Mouse (Mus musculus): Measurements from ENCODE around the gene Gm37240. TPM values are rescaled to one million over a fixed set of nuclear protein-coding genes. Genes with fewer than 3 reads are reported as not detected.
"Not testable (repeated sequence)": the region's sequence is repeated elsewhere in the genome, so short reads cannot be mapped to it uniquely, and the experiment has no call there.

Gm37240 gene
- total RNA-seq, 4 experiments from 2014 or later = 1.8 to 2.0 TPM; not detected in 2

DNA sequence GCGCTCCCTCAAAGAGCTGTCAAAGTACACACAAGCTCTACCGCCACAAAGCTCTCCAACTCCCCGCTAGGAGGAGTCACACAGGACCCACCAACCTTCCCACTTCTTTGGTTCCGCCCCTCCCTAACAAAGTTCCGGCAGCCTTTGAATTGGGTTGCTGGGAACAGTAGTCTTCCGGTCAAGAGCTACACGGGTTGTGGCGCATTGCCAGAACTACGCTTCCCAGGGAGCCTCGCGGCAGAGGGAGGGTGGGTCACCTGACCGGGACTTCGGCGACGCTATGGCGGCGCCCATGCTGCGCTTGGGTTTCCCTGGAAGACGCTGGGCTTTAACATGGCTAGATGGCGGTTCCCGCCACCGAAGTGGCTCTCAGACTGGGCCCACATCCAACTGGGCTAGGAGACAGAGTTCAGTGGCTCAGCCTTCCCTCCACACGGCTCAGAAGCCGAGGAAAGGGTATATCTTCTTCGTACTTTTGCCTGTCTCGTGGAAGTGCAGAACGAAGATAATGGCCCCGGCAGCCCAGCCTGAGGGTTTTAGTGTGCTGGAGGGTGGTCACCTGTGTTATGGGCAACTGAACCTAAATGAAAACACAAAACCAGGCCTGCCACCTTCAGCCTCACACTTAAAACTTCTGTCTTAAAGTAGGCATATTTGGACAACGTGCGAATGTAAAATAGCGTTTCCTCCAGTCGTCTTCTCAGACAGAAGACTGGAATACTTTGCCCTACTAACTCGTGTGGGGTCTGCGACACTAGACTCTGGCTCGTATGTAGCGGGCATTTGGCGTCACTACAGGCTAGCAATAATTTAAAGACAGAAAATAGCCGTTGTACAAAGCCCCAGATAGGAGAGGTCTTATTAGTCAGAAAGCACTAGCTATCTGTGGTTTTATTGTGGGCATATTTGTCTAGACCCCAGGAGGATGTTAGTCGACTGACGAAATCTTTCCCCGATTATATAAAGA, 313.2 kb downstream of the Gm37240 start, which contains the start of gene Gatb:
Gatb (plus strand) TSS at position 256 of the 967 bp plus-strand sequence.
- peak; percentile 99 for DNase-seq (ENCODE audit: low spot score in 2 of 2)

DNA sequence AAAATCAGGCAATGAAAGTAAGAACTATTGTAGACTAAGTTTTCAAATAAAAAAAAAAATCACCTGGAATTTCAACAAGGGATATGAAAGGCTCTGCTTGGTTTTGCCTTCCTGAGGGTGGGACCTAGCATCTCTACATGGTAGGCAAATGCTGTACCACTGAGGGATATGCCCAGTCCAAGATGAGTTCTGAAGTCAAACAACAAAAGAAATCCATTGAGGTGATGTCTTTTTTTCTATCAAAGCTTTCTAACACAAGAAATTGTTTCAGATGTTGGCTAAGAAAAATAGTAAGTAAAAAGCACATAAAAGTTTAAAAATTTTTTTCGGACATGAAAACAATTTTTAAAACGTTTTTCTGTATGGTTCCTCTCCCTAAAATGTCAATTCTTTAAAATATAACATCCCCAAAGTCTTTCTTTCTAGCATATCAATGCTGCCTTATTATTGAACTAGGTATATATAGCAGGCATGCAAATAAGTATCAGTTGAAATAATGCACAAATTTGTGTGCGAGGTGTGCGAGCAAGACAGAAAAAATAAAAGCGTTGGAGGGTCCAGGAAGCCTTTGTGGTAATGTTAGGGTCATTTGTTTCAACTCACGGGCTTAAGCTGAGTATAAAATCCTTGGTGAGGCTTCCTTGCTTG, 314.0 kb downstream of the Gm37240 start:
- DNase-seq (ENCODE audit: low spot score in 2 of 2) = no peak

- not testable (repeated sequence) for DNase-seq (ENCODE audit: low spot score in 2 of 2)
Observed at GRCm38 (mm10) chr3:85572502-85572901, 314.8 kb downstream of the Gm37240 start.

- DNase-seq (ENCODE audit: low spot score in 2 of 2) = peak; percentile 69 to 71
Observed at GRCm38 (mm10) chr3:85571276-85571675, 316.0 kb downstream of the Gm37240 start.

- DNase-seq (ENCODE audit: low spot score in 2 of 2) = no peak
Observed at GRCm38 (mm10) chr3:85564603-85565002, 322.7 kb downstream of the Gm37240 start.

- DNase-seq (ENCODE audit: low spot score in 2 of 2) = peak; percentile 48 to 58
Observed at GRCm38 (mm10) chr3:85553731-85554277, 333.5 kb downstream of the Gm37240 start.

- DNase-seq (ENCODE audit: low spot score in 2 of 2) = peak in 1 of 2 experiments; percentile 13
Observed at GRCm38 (mm10) chr3:85551352-85551751, 336.0 kb downstream of the Gm37240 start.

GRCm38 (mm10) chr3:85550312-85550711, 337.0 kb downstream of the Gm37240 start:
- no peak for DNase-seq (ENCODE audit: low spot score in 2 of 2)

DNA sequence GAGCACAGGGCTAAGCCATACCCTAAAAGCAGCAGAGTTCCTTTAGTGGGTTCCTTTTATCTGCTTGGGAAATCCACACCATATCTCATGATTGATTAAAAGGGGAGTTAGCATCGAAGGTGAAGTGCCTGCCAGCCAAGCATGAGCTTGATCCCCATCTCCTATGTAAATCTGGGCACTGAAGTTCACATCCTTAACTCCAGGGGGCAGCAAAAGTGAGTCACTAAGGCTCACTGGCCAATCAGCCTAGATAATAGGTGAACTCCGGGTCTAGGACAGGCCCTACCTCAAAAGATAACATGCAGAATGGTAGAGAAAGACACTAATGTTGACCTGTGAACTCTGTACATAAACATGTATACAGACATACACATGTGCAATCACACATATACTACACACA, 343.7 kb downstream of the Gm37240 start:
- no peak for DNase-seq (ENCODE audit: low spot score in 2 of 2)

DNA sequence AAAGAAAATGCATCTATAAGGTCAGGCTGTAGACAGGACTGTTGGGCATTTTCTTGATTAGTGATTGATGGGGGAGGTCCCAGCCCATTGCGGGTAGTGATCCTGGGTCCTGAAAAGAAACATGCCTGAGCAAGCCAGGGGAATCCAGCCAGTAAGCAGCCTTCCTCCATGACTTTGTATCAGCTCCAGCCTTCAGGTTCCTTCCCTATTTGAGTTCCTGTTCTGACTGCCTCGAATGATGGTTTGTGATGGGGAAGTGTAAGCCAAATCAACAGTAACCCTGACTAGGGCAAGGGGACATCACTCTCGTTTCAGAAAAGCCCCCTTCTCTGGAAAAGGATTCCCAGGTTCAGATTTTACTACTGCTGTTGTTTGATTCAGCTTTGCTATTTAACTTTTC, 344.6 kb downstream of the Gm37240 start:
- DNase-seq (ENCODE audit: low spot score in 2 of 2) = no peak

- DNase-seq (ENCODE audit: low spot score in 2 of 2) = no peak
Observed at GRCm38 (mm10) chr3:85535621-85536520, 351.4 kb downstream of the Gm37240 start.

GRCm38 (mm10) chr3:85535042-85535441, 352.3 kb downstream of the Gm37240 start:
- no peak for DNase-seq (ENCODE audit: low spot score in 2 of 2)

- no peak for DNase-seq (ENCODE audit: low spot score in 2 of 2)
Observed at GRCm38 (mm10) chr3:85532376-85532775, 354.9 kb downstream of the Gm37240 start.

GRCm38 (mm10) chr3:85530601-85531161, 356.6 kb downstream of the Gm37240 start:
- DNase-seq (ENCODE audit: low spot score in 2 of 2) = peak; percentile 48 to 53

DNA sequence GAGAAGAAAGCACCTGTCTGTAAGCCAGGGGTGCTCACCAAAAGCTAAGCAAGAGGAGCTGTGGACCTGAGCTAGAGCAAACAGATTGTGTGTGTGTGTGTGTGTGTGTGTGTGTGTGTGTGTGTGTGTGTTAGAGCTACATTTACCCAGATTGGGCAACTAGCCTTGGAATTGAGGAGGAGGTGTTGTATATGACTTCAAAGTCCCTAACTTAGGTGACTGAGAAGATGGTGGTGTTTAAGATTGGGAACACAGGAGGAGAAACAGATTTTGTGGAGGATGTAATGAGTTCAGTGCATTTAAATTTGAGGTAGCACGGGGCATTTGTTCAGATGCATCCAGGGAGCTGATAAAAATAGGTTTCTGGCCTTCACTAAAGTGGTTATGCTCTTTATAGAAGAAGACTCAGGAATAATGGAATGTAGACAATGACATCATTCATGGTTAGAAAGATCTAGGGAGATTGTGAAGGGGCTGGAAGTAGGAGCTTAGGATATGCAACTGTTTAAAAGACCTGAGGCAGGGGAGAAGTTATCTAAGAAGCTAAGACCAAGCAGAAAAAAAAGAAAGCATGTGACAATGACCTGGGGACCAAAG, 365.9 kb downstream of the Gm37240 start:
- peak; percentile 38 to 55 for DNase-seq (ENCODE audit: low spot score in 2 of 2)

DNA sequence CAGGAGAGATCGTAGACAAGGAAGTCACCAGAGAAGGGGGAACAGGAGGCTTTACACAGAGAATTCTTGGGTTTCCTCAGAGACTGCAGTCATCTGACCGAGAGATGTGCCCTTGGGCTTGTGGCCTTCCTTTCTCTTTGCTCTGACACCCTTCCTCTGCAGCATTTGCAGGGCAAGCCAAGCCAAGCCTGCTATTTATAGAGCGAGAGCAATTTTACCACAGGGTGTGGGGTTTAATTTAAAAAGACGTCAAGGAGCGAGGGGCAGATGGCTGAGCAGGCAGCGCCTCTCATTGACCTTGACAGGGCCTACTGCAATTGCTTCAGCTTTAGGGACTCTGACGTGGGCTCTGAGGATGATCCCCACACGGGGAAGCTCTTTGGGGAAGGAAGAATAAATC, 368.6 kb downstream of the Gm37240 start:
- no peak for DNase-seq (ENCODE audit: low spot score in 2 of 2)

- DNase-seq (ENCODE audit: low spot score in 2 of 2) = no peak
Observed at GRCm38 (mm10) chr3:85518072-85518471, 369.2 kb downstream of the Gm37240 start.

DNA sequence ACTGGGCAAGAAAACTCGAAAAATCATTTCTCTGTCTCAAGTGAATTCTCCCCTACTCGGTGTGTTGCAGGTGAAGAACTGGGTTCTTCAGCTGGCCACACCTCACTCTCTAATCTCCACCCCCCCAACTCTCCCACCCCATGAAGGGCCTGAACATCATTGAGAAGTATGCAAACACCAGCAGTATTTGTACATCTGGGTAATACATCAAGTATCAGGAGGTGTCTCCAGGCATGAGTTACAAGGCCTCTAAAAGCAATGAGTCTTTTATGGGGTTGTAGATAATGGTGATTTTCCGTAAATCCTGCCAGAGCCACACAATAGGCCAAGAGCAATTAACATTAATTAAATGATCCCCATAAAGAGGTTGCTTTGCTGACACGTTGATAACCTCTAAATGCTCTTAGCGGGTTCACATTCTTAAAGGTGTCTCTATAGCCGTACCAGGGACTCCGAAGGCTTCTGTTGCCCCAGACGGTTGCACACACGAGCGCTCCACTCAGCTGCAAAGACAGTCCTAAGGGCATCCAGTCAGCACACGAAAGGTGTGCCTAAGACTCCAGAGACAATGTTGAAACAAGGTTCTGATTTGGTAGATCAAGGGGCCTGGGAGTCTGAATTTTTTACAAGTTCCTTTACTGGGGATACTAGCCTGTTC, 370.4 kb downstream of the Gm37240 start:
- no peak for DNase-seq (ENCODE audit: low spot score in 2 of 2)

DNA sequence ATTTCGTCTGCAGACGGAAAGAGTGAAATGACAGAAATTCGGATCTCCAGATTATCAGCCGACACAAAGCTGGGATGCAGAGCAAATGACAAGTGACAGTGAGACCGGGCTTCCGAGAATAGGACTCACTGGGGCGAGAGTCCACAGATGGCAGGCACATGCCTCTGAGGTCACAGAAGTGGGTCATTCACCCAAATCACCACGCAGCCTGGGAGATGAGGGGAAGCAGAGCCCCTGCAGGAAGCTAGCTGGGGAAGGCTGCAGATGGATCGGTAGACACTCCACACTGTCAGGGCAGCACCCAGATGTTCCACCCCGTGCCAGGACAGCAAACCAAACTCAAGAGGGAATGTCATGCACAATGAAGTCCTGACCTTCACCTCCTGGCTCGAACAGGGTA, 372.6 kb downstream of the Gm37240 start:
- no peak for DNase-seq (ENCODE audit: low spot score in 2 of 2)
